Mouse (Mus musculus) forebrain, postnatal 0 days (tissue): ENCODE results near the gene Slc38a1. TPM values are rescaled to one million over a fixed set of nuclear protein-coding genes. Genes with fewer than 3 reads are reported as not detected.
A peak's percentile ranks its signal among the peaks of the same experiment; 100 is the strongest.

Source experiments
- ATAC-seq: fragments of 200-750 bp; cut with Nextera tagmentation; 2 replicates; pipeline ENCODE4 v1.8.0; 2017; ENCODE audit warnings: mild to moderate bottlenecking, moderate library complexity
- DNase-seq: peaks from one replicate; pipeline ENCODE4 v3.0.0-alpha.2; 2015
- H3K27ac ChIP-seq: fragments of 300-500 bp; sonication (generic); 2 replicates; pipeline ENCODE4 v1.5.1; 2014; ENCODE audit warnings: low read depth, mild to moderate bottlenecking, antibody characterized with exemption, low read length, moderate library complexity, mixed read lengths
- H3K27me3 ChIP-seq: fragments of 300-500 bp; sonication (generic); 2 replicates; pipeline ENCODE4 v1.6.1; 2014; ENCODE audit warnings: mild to moderate bottlenecking, low read length, mixed read lengths; ENCODE audit not compliant: insufficient read depth
- H3K36me3 ChIP-seq: fragments of 300-500 bp; sonication (generic); 2 replicates; pipeline ENCODE4 v1.6.1; 2014; ENCODE audit warnings: mild to moderate bottlenecking, moderate library complexity; ENCODE audit not compliant: insufficient read depth
- H3K4me1 ChIP-seq: fragments of 300-500 bp; sonication (generic); 2 replicates; pipeline ENCODE4 v1.6.1; 2014; ENCODE audit warnings: antibody characterized with exemption; ENCODE audit not compliant: insufficient read depth
- H3K4me2 ChIP-seq: fragments of 300-500 bp; sonication (generic); 2 replicates; pipeline ENCODE4 v1.6.1; 2014; ENCODE audit warnings: low read depth, mild to moderate bottlenecking, moderate library complexity
- H3K4me3 ChIP-seq: fragments of 300-500 bp; sonication (generic); 2 replicates; pipeline ENCODE4 v1.5.1; 2014; ENCODE audit warnings: low read depth, low read length, mixed read lengths
- H3K9ac ChIP-seq: fragments of 300-500 bp; sonication (generic); 2 replicates; pipeline ENCODE4 v1.6.1; 2014; ENCODE audit warnings: mild to moderate bottlenecking
- H3K9me3 ChIP-seq: fragments of 300-500 bp; sonication (generic); 2 replicates; pipeline ENCODE4 v1.6.1; 2016; ENCODE audit warnings: low read length
- CTCF ChIP-seq: sonication (generic); IDR thresholded peaks from 2 replicates; pipeline ENCODE4 v1.5.1; 2016; ENCODE audit warnings: antibody characterized with exemption, control low read depth, low read depth
- WGBS: fragments of 180-500 bp; shearing (Covaris S2); extraction: QIAGEN DNeasy Blood & Tissue Kit; methylation state at CpG from one replicate; pipeline ENCODE4 v1.1.7; 2014; 5-methylcytosine and 5-hydroxymethylcytosine counted together
- polyA plus RNA-seq: library from polyadenylated mRNA; unstranded; fragments of >200 nt; fragmentation: Nextera tagmentation; extraction: Ambion mirVana; gene quantifications from 2 replicates; pipeline ENCODE4 v1.2.1, GENCODE M21; 2015
- total RNA-seq: library from RNA; depleted of rRNA; stranded (reverse); fragments of >200 nt; gene quantifications from 2 replicates; pipeline ENCODE4 v1.2.3, GENCODE M21; 2014

The Slc38a1 gene
- total and polyA plus RNA-seq, 2 experiments from 2014 or later: 73.3 to 90.2 TPM

GRCm38 (mm10) chr15:96617555-96617954, 25.2 kb downstream of the Slc38a1 start:
- 95% methylated on average over 7 of the region's 7 CpGs for WGBS

GRCm38 (mm10) chr15:96608671-96609070, 34.0 kb downstream of the Slc38a1 start:
- 85% methylated on average over 7 of the region's 7 CpGs for WGBS
- Histone ChIP-seq H3K36me3 (peaks cover 51% of the 10 kb centered on the region), H3K27me3 (no peaks in the 10 kb centered on the region), H3K27ac (no peak overlapping the region), H3K4me2 (no peak overlapping the region), H3K9me3 (no peaks in the 10 kb centered on the region), H3K9ac (no peak overlapping the region), H3K4me3 (no peak overlapping the region), H3K4me1 (no peaks in the 10 kb centered on the region)
- ATAC-seq (no peak), DNase-seq (no peak)
- no peak for TF ChIP-seq CTCF

More at GRCm38 (mm10) chr15:96617555-96617954, 25.2 kb downstream of the Slc38a1 start:
- Histone ChIP-seq H3K27me3 (no peaks in the 10 kb centered on the region), H3K9me3 (0 out of 2 replicates have a peak, but pooled peaks cover 5% of the 10 kb centered on the region), H3K4me3 (no peak overlapping the region), H3K27ac (no peak overlapping the region), H3K4me2 (no peak overlapping the region), H3K4me1 (no peaks in the 10 kb centered on the region), H3K36me3 (peaks cover 48% of the 10 kb centered on the region), H3K9ac (no peak overlapping the region)
- DNase-seq: no peak
- no peak for TF ChIP-seq CTCF
- no peak for ATAC-seq

- Histone ChIP-seq H3K4me2 (no peak overlapping the region), H3K9ac (no peak overlapping the region), H3K9me3 (no peaks in the 10 kb centered on the region), H3K27ac (no peak overlapping the region), H3K4me3 (no peak overlapping the region), H3K4me1 (no peaks in the 10 kb centered on the region), H3K36me3 (peaks cover 41% of the 10 kb centered on the region), H3K27me3 (no peaks in the 10 kb centered on the region)
- no peak for DNase-seq
- WGBS: 83% methylated on average over 5 of the region's 5 CpGs
- TF ChIP-seq CTCF: no peak
- no peak for ATAC-seq
These were observed 35.3 kb downstream of the Slc38a1 start for GRCm38 (mm10) chr15:96607422-96607821.

GRCm38 (mm10) chr15:96604282-96604681, 38.4 kb downstream of the Slc38a1 start:
- TF ChIP-seq CTCF: no peak
- H3K36me3 ChIP-seq: 0 out of 2 replicates have a peak, but pooled peaks cover 19% of the 10 kb centered on the region
- H3K4me2 ChIP-seq: no peak overlapping the region
- no peaks in the 10 kb centered on the region for H3K27me3 ChIP-seq
- ATAC-seq (peak; percentile 49; the same call in 1 of the 2 replicates), DNase-seq (no peak)
- no peak overlapping the region for H3K27ac ChIP-seq
- H3K9me3 ChIP-seq: no peaks in the 10 kb centered on the region
- 44% methylated on average over 10 of the region's 10 CpGs for WGBS
- H3K4me1 ChIP-seq: no peaks in the 10 kb centered on the region
- H3K9ac ChIP-seq: no peak overlapping the region
- no peak overlapping the region for H3K4me3 ChIP-seq

- Histone ChIP-seq H3K27ac (no peak overlapping the region), H3K4me3 (no peak overlapping the region), H3K36me3 (peaks cover 21% of the 10 kb centered on the region; the same call in 1 of the 2 replicates), H3K9me3 (no peaks in the 10 kb centered on the region), H3K4me2 (no peak overlapping the region), H3K4me1 (no peaks in the 10 kb centered on the region), H3K9ac (no peak overlapping the region), H3K27me3 (no peaks in the 10 kb centered on the region)
- ATAC-seq (peak; percentile 34; the same call in 1 of the 2 replicates), DNase-seq (no peak)
- no peak for TF ChIP-seq CTCF
- 45% methylated on average over 16 of the region's 16 CpGs for WGBS
These were observed 40.7 kb downstream of the Slc38a1 start for GRCm38 (mm10) chr15:96602043-96602442.

GRCm38 (mm10) chr15:96599852-96600781, 42.6 kb downstream of the Slc38a1 start:
- Histone ChIP-seq H3K27ac (no peak overlapping the region), H3K4me2 (no peak overlapping the region), H3K4me3 (no peak overlapping the region), H3K36me3 (peaks cover 21% of the 10 kb centered on the region; the same call in 1 of the 2 replicates), H3K9me3 (no peaks in the 10 kb centered on the region), H3K27me3 (no peaks in the 10 kb centered on the region), H3K4me1 (no peaks in the 10 kb centered on the region), H3K9ac (no peak overlapping the region)
- peak; percentile 57 for DNase-seq
- ATAC-seq: peak; percentile 74
- 39% methylated on average over 21 of the region's 21 CpGs for WGBS
- TF ChIP-seq CTCF: no peak
